Mouse (Mus musculus) cerebellum, adult 2 months (tissue): ENCODE measurements around the gene Cend1. TPM values are rescaled to one million over a fixed set of nuclear protein-coding genes. Genes with fewer than 3 reads are reported as not detected.
A peak's percentile ranks its signal among the peaks of the same experiment; 100 is the strongest.

Experiments used
- DNase-seq, 2 experiments: peaks; one replicate each; pipeline ENCODE4 v3.0.0; 2021
- H3K27ac ChIP-seq: fragments of 200-500 bp; 2 replicates; pipeline ENCODE4 v1.5.1; 2012; ENCODE audit warnings: low read length, control low read depth, inconsistent platforms; ENCODE audit not compliant: insufficient read depth
- H3K27me3 ChIP-seq: fragments of 200-500 bp; 2 replicates; pipeline ENCODE4 v1.6.1; 2012; ENCODE audit warnings: inconsistent platforms, mild to moderate bottlenecking, low read length, moderate library complexity; ENCODE audit not compliant: control insufficient read depth, insufficient read depth
- H3K4me1 ChIP-seq: fragments of 200-500 bp; 2 replicates; pipeline ENCODE4 v1.6.1; 2011; ENCODE audit warnings: low read length; ENCODE audit not compliant: control insufficient read depth, insufficient read depth
- H3K4me3 ChIP-seq: fragments of 200-500 bp; replicated peaks from 2 replicates; pipeline ENCODE3; 2011; ENCODE audit warnings: mild to moderate bottlenecking, low read depth, low read length, control low read depth; ENCODE audit not compliant: insufficient read depth
- CTCF ChIP-seq: fragments of 200-500 bp; IDR thresholded peaks from 2 replicates; pipeline ENCODE4 v1.5.1; 2011; ENCODE audit warnings: low read depth, mild to moderate bottlenecking, control low read depth, low read length, moderate library complexity, borderline replicate concordance; ENCODE audit not compliant: insufficient read depth
- POLR2A ChIP-seq: fragments of 200-500 bp; IDR thresholded peaks from 2 replicates; pipeline ENCODE4 v1.6.1; 2011; ENCODE audit warnings: low read length, control low read depth, borderline replicate concordance; ENCODE audit not compliant: insufficient read depth
- WGBS: fragments of 180-500 bp; shearing (Covaris S2); methylation state at CpG from one replicate; pipeline ENCODE4 v1.1.7; 2018; 5-methylcytosine and 5-hydroxymethylcytosine counted together
- polyA plus RNA-seq: library from polyadenylated mRNA; depleted of rRNA; stranded (reverse); fragments of >200 nt; gene quantifications from 2 replicates; pipeline ENCODE4 v1.2.3, GENCODE M21; 2012

The Cend1 gene
- polyA plus RNA-seq, 1 experiment, result 402 TPM

DNA sequence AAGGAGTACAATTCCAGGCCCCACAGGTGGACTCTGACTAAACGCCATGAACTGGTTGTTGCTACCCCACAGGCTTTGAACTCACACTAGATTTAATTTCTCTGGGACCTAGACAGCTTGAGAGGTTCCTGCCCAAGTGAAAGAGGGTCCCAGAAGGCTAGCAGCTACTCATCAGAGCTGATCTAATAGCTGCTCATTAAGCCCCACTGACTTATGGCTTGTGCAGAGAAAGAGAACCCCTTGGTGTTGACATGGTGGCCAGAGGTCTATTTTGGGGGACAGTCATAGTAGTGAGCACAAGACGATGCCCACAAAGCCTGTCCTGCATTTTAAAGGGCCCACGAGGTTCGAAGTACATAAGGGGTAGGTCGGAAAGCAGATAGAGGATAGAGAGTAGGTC lies 44.9 kb upstream of the Cend1 start:
- Histone ChIP-seq H3K4me1 (peaks cover 10% of the 10 kb centered on the region), H3K27ac (no peak overlapping the region), H3K27me3 (no peaks in the 10 kb centered on the region), H3K4me3 (peak overlapping the region; percentile 68)
- TF ChIP-seq CTCF (no peak), POLR2A (no peak)
- DNase-seq, result no peak
- whole genome bisulfite sequencing, result 7% methylated on average over 5 of the region's 5 CpGs

DNA sequence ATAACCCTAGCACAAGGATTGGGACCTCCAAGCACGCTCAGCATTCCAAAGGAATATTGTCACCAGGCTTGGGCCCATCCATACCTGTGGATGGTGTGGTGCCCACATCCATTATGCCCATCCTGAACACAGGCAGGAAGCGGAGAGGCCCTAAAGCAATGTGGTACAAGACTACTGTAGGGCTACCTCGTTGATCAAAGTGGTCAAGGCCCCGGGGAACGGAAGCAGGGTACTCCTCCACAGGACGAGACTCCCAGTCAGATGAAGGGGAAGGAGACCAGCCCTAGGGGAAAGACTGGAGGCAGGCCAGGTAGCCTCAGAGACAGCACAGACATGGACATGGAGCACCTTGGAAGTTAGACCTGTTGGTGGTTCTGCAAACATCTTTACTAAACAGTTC lies 43.5 kb upstream of the Cend1 start:
- TF ChIP-seq CTCF (no peak), POLR2A (no peak)
- H3K27ac ChIP-seq, result no peak overlapping the region
- 83% methylated on average over 6 of the region's 6 CpGs for WGBS
- H3K4me1 ChIP-seq, result peaks cover 21% of the 10 kb centered on the region
- no peaks in the 10 kb centered on the region for H3K27me3 ChIP-seq
- H3K4me3 ChIP-seq, result no peak overlapping the region
- no peak for DNase-seq

DNA sequence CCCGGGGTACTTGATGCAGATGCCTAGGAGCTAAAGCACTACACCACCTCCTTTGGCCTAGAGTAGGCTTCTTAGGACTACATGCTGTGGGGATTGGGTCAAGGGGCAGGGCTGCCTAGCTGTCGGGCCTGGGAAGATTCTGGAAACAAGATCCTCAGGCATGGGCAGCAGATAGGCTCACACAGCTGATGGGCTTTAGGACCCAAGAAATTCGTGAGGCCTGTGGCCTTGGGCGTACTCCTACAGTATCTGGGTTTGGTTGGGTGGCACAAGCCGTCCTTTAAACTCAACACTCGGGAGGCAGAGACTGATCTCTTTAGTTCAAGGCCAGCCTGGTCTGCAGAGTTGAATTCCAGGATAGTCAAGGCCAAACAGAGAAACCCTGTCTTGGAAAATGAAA lies 42.9 kb upstream of the Cend1 start:
- H3K27me3 ChIP-seq, result no peaks in the 10 kb centered on the region
- peaks cover 21% of the 10 kb centered on the region for H3K4me1 ChIP-seq
- TF ChIP-seq POLR2A (no peak), CTCF (no peak)
- 77% methylated on average over 6 of the region's 6 CpGs for WGBS
- H3K4me3 ChIP-seq, result no peak overlapping the region
- no peak overlapping the region for H3K27ac ChIP-seq
- DNase-seq, result no peak

GRCm38 (mm10) chr7:141471236-141471635 lies 41.9 kb upstream of the Cend1 start:
- no peak for DNase-seq
- Histone ChIP-seq H3K4me3 (no peak overlapping the region), H3K27ac (no peak overlapping the region), H3K4me1 (peaks cover 23% of the 10 kb centered on the region), H3K27me3 (no peaks in the 10 kb centered on the region)
- 84% methylated on average over 1 of the region's 1 CpGs for WGBS
- TF ChIP-seq CTCF (no peak), POLR2A (no peak)

GRCm38 (mm10) chr7:141470637-141470944 lies 41.3 kb upstream of the Cend1 start:
- Histone ChIP-seq H3K27ac (no peak overlapping the region), H3K4me1 (peaks cover 20% of the 10 kb centered on the region), H3K4me3 (no peak overlapping the region), H3K27me3 (no peaks in the 10 kb centered on the region)
- no peak for DNase-seq
- TF ChIP-seq CTCF (no peak), POLR2A (no peak)
- WGBS, result 88% methylated on average over 10 of the region's 10 CpGs

DNA sequence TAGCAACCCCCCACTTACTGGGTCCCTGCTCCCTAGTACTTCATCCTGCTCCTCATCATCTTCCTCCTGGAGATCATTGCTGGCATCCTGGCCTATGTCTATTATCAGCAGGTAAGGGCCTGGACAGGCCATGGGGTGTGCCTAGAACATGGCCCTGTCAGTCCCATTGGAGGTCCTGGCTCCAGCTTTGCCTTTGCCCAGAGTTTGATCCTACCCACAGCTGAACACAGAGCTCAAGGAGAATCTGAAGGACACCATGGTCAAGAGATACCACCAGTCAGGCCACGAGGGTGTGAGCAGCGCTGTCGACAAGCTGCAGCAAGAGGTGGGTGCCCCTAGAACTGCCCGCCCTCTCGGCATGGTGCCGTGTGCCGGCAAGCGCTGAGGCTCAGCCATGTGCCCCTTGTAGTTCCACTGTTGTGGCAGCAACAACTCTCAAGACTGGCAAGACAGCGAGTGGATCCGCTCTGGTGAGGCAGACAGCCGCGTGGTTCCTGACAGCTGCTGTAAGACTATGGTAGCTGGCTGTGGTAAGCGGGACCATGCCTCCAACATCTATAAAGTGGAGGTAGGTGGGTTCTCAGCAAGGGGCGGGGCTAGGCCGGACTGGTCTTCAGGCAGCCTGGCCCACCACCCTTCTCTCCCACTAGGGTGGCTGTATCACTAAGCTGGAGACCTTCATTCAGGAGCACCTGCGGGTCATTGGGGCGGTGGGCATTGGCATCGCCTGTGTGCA lies 40.8 kb upstream of the Cend1 start:
- no peaks in the 10 kb centered on the region for H3K27me3 ChIP-seq
- no peak overlapping the region for H3K4me3 ChIP-seq
- 89% methylated on average over 18 of the region's 18 CpGs for WGBS
- no peak overlapping the region for H3K27ac ChIP-seq
- TF ChIP-seq POLR2A (no peak), CTCF (no peak)
- peak in 1 of 2 experiments; percentile 26 for DNase-seq
- H3K4me1 ChIP-seq, result peaks cover 20% of the 10 kb centered on the region

GRCm38 (mm10) chr7:141469352-141469751 lies 40.1 kb upstream of the Cend1 start:
- no peak for DNase-seq
- TF ChIP-seq CTCF (no peak), POLR2A (no peak)
- no peak overlapping the region for H3K4me3 ChIP-seq
- 59% methylated on average over 6 of the region's 6 CpGs for WGBS
- H3K27ac ChIP-seq, result no peak overlapping the region
- peaks cover 20% of the 10 kb centered on the region for H3K4me1 ChIP-seq
- H3K27me3 ChIP-seq, result no peaks in the 10 kb centered on the region

DNA sequence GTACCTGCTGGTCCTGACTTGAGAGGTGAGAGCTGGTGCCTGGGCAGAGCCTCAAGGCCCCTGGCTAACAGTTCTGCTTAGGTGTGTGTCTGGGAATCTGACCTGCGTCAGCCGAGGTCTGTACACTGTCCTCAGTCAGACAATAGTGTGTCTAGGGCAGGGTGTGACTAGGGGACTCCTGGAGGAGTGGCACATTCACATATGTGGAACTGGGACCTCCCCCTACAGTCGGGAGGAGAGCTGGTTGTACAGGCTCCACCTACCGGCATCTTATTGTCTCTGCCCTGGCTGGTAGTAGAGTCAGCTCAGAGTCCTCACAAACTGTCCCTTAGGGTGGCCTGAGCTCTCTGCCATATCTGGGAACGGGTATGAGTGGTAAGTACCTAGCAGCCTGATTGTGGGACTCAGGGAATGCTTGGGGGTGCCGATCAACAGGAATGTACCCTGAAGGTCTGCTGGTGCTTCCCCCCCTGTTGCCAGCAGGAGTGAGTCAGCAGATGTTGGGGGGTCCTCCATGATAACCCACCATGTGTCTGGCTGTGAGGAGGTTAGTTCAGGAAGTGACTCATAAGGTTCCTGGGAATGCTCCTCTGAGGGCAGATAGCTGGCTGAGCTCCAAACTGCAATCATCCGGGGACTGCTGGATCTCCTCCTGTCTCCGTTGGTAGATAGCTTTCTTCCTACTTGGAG lies 39.4 kb upstream of the Cend1 start:
- 17% methylated on average over 8 of the region's 8 CpGs for WGBS
- no peak overlapping the region for H3K27ac ChIP-seq
- no peaks in the 10 kb centered on the region for H3K27me3 ChIP-seq
- DNase-seq, result peak; percentile 55 to 65
- peak overlapping the region; percentile 88 for H3K4me3 ChIP-seq
- peaks cover 20% of the 10 kb centered on the region for H3K4me1 ChIP-seq
- TF ChIP-seq POLR2A (no peak), CTCF (peak; percentile 41; the same call in 1 of the 2 replicates)
